Mouse (Mus musculus): ENCODE data around the gene Pcyt2.

Gene Pcyt2

DNA sequence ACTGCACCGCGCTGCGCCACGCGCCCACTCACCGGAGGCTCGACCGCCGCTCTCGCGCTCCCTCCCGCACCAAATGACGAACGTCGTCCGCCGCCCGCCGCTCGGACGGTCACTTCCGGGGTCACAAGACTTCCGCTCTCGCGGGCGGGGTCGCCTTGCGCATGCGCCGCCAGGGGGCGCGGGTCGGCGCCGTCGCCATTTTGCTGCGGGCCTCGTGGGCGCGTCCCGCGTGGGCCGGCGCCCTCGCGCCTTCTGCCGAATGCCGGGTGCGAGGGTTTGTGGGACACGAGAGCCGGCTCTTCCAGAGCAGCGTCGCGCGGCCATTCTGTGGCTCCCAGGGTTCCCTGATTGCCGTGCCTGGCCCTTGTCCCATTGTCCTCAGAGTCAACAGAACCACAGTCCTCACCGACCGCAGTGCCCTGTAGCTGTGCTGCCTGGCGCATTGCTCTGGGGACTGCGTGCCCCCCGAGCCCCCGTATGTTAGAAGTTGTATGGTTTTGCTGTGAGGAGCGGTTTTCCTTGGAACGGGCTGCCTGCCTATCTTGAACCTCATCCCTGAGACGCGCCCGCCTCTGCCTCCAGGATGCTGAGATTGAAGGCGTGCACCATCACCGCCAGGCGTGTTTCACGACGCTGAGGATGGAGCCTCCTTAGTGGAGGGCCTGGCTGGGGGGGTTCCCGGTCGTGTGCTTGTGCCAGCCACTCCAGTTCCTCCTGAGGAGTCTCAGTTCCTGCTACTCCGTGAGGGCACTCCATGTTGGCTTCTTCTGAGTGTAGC, 36.1 kb downstream of the Pcyt2 start, which contains the start of gene Arhgdia:
Gene Arhgdia, minus strand, starts transcription at position 135 of the 778 bp plus-strand sequence.
- no peak for DNase-seq (ENCODE audit: low read depth)

GRCm38 (mm10) chr11:120580871-120581331, 36.8 kb downstream of the Pcyt2 start:
- no peak for DNase-seq (ENCODE audit: low read depth)

- no peak for DNase-seq (ENCODE audit: low read depth)
Observed at GRCm38 (mm10) chr11:120580190-120580589, 37.5 kb downstream of the Pcyt2 start.

- DNase-seq (ENCODE audit: low read depth) = no peak
Observed at GRCm38 (mm10) chr11:120579316-120580107, 38.2 kb downstream of the Pcyt2 start.

DNA sequence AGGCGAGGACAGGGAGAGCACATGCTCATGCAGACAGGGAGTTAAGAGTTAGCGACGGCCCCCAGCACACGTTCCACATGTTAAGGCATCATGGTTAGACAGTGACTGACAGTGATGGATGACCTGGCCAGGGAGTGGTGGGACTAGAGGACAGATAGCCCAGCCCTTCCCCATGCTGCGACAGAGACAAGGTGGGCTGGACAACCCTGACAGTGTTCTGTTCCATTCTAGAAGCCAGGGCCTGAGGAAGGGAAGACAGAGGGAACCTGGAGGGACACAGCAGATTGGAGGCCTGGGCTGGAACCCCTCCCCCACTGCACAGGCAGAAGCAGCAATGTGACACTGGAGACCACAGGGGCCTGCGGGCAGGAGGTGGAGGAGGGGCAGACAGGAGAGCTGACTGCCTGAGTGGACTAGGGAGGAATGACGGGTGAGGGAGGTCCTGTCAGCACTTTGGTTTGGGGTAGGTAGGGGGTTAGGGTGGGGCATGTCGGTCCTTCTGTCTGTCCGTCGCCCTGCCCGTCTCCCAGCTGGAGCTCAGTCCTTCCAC, 39.0 kb downstream of the Pcyt2 start:
- DNase-seq (ENCODE audit: low read depth) = no peak

DNA sequence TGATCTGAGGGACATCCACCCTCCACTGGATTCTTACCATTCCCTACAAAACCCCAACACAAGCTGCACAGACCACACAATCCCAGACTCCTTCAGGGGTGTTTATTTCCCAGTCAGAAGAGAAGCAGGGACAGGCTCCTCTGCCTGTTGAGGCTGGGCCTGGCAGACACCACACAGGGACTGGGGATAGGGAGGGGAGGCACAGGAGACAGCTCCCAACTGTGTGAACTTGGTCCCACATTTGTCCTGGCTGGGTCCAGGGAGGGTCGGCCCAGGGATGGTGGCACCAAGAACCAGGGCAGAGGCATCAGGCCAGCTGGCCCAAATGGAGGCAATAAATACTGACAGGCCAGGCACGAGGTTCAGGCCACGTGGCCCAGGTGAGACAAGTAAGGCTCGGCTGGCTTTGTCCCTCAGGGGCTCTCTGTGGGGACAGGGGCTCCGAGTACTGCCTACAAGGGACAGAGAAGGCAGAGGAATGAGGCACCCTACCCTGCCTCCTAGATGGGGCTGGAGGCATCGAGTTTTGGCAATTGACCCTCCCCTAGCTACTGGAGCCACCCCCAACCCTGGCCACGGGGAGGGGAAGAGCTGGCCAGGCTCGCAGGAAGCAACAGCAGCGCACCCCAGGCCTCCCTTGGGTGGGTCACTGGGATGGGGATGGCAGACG, 39.6 kb downstream of the Pcyt2 start:
- DNase-seq (ENCODE audit: low read depth) = no peak

DNA sequence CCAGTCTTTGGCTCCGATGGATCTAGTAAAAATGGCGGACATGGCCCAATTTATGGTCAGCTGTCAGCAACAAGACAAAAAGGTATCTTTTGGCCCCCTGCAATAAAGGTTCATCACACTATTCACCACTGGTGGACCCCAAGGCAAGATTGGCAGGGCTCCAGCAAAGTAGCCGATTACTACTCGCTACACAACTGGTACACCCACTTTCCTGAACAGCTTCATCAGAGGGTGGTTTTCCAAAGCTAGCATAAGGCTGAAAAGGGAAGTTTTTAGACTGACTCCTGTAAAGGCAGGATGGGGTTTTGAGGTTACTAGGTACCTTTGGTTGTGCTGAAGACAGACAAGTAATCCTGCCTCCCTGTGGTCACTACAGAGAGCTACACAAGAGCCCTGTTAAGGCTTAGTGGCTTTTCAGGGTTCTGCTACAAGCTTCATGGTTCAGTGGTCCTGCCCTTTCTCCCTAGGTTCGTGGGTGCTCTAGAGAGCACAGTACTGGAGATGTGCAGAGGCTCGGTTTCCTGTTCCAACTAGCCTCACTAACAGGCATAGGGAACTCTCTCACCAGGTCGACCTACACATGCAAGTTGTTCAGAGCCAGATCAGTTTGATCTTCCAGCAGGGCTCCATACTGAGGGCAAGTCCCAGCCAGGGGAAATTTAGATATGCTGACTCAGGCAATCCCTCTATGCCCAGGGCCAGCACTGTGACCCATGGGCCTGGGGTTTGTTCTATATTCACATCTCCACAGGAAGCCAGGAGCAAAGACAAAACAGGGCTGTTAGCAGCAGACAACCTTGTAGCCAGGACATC, 40.3 kb downstream of the Pcyt2 start:
- DNase-seq (ENCODE audit: low read depth) = no peak

- DNase-seq (ENCODE audit: low read depth) = no peak
Observed at GRCm38 (mm10) chr11:120576365-120576981, 41.3 kb downstream of the Pcyt2 start.

DNA sequence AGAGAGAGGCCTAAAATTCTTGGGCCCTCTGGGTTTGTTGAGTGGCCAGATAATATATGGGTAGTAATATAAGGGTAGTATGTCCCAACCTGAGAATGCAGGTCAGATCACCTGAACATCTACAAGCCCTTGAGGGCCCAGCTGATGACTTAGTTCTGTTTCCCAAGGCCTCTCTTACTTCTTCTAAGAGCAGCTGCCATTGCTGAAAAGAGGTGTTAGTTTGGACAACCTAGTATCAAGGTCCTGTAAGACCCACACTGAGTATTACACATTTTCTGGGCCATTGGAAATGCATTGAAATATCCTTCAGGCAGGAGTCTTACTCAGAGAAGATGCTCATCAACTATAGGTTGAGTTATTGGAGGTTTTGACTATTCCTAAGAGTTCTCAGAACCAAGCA, 41.8 kb downstream of the Pcyt2 start:
- no peak for DNase-seq (ENCODE audit: low read depth)

DNA sequence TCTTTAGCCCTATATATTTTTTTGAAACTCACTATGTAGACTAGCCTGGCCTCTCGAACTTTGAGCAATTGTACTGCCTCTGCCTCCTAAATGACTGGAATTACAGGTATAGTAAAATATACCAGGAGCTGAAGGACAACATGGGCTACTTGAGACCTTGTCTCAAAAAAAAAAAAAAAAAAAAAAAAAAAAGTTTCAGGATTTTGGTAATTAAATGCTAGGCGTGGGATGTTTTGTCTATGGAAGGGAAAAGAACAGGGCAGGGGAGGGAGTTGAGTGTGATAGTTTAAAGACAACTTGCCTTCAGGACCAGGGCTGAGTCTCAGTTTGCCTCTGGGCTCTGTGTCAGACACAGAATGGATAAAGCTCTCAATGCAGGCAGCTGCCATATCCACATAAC, 42.7 kb downstream of the Pcyt2 start:
- no peak for DNase-seq (ENCODE audit: low read depth)

- no peak for DNase-seq (ENCODE audit: low read depth)
Observed at GRCm38 (mm10) chr11:120574278-120574600, 43.5 kb downstream of the Pcyt2 start.

GRCm38 (mm10) chr11:120573585-120574277, 44.0 kb downstream of the Pcyt2 start:
- DNase-seq (ENCODE audit: low read depth) = no peak

DNA sequence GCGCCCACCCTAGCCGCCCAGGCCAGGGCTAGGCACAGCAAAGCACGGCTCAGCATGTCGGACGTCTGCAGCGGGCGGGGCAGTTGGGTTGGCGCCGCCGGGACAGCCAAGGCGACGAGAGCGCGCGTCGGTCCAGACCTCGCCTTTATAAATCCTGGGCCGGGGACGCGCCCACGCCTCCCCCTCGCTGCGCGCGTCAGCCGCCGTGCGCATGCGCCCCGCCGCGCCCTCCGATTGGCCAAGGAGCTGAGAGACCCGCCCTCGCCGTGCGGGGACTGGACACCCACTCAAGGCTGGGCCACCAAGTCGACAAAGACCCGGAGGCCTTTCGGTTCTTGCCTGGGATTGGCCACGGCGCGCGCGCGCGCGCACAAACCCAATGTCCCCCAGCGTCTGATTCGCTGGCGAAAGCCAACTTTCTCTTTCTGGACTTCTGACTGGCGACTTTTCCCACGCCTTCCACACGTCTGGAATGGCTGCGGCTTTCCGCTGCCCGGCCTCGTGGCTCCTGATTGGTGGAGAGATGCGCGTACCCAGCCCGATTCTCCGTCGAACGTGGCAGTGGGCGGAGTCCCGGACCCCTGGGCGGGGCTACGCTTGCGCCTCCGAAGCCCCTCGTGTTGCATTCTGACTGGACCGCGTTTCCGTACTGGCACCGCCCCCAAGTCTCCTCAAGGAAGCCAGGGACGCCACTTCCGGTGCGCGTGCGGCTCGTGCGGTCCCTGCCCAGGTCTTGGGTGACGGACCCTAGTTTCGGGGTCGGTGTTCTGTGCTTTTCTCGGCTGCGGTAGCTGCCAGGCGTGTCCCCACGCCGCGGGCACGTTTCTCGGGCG, 44.8 kb downstream of the Pcyt2 start, which contains the start of gene P4hb:
Gene P4hb, minus strand, starts transcription at position 502 of the 833 bp plus-strand sequence.
- peak; percentile 97 for DNase-seq (ENCODE audit: low read depth)

GRCm38 (mm10) chr11:120572417-120572751, 45.4 kb downstream of the Pcyt2 start:
- no peak for DNase-seq (ENCODE audit: low read depth)

- DNase-seq (ENCODE audit: low read depth) = no peak
Observed at GRCm38 (mm10) chr11:120571754-120572416, 45.9 kb downstream of the Pcyt2 start.

GRCm38 (mm10) chr11:120571122-120571521, 46.6 kb downstream of the Pcyt2 start:
- no peak for DNase-seq (ENCODE audit: low read depth)

GRCm38 (mm10) chr11:120568324-120568723, 49.4 kb downstream of the Pcyt2 start:
- DNase-seq (ENCODE audit: low read depth) = no peak

DNA sequence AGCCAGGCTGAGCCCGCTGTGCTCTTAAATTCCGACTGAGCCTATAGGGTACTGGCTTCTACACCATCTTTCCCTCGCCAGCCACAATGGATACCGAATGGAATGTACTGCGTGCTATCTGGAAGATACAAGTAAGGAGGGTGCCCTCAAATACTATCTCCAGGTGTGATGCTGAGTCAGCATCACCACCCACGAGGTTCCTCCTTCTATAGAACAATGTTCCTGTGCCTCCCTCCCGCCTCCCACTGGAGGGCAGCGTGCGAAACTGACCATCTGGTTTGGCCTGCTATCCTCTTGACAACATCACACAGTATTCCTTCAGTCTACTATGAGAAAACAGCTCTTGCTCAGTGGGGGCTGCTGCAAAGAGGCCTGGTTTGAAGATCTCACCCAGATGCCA, 52.6 kb downstream of the Pcyt2 start:
- no peak for DNase-seq (ENCODE audit: low read depth)

- DNase-seq (ENCODE audit: low read depth) = no peak
Observed at GRCm38 (mm10) chr11:120562949-120563348, 54.8 kb downstream of the Pcyt2 start.

Data from c-Kit-positive CD71-positive TER-119-negative erythroid progenitor cells, embryonic 14.5 days (primary cell).